Mouse (Mus musculus): ENCODE measurements around the gene Fam234a. TPM values are rescaled to one million over a fixed set of nuclear protein-coding genes. Genes with fewer than 3 reads are reported as not detected.
A peak's percentile ranks its signal among the peaks of the same experiment; 100 is the strongest.

The Fam234a gene
- total and polyA plus RNA-seq, 2 experiments from 2014 or later: 55.6 to 55.7 TPM

DNA sequence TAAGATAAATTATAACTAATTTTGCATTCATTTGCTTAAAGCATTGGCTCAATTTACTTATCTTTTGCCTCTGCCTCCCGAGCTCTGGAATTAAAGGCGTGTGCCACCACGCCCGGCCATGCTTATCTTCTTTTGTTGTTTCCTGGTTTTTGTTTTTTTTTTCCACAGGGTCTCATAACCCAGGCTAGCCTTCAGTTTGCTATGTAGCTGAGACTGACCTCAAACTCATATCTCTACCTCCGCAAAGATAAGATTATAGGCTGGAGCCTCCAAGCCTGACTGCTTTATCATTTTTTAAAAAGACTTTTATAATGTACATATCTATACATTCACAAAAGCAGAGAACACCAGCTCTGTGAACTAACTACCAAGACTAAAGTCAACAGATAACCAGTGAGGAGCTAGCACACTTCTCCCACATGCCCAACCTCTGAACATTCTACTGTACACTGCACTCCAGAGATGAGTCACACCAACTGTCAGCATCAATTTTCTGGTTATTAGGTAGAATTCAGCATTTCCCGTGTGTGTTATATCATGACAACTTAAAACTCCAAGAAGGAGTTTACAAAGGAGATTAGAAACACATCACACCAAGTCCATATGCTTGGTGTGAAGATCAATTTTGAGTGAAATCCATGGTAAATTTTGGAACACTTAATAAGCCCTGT, 3.8 kb downstream of the Fam234a start:
- Histone ChIP-seq H3K9ac (replicated peaks; ENCODE audit: low read depth, low read length) (no peak overlapping the region), H3K4me1 (ENCODE audit: control insufficient read depth, insufficient read depth) (peaks cover 13% of the 10 kb centered on the region), H3K9me3 (replicated peaks; ENCODE audit: control insufficient read depth, low read length) (no peaks in the 10 kb centered on the region), H3K27ac (ENCODE audit: low read depth) (no peak overlapping the region), H3K4me3 (ENCODE audit: low read depth, low read length) (no peak overlapping the region), H3K36me3 (replicated peaks; ENCODE audit: control insufficient read depth, insufficient read depth, low read length) (no peaks in the 10 kb centered on the region), H3K27me3 (ENCODE audit: control insufficient read depth, insufficient read depth, low read length) (no peaks in the 10 kb centered on the region), H3K4me2 (ENCODE audit: low read depth, low read length) (no peak overlapping the region)
- ATAC-seq (ENCODE audit: insufficient read depth, low read depth): no peak
- WGBS: 57% methylated on average over 6 of the region's 6 CpGs
- TF ChIP-seq EP300 (IDR thresholded peaks at IDR 0.05; ENCODE audit: low read depth): no peak
- TF ChIP-seq CTCF (IDR thresholded peaks at IDR 0.05; ENCODE audit: low read depth): no peak
- DNase-seq (ENCODE audit: low spot score): no peak

DNA sequence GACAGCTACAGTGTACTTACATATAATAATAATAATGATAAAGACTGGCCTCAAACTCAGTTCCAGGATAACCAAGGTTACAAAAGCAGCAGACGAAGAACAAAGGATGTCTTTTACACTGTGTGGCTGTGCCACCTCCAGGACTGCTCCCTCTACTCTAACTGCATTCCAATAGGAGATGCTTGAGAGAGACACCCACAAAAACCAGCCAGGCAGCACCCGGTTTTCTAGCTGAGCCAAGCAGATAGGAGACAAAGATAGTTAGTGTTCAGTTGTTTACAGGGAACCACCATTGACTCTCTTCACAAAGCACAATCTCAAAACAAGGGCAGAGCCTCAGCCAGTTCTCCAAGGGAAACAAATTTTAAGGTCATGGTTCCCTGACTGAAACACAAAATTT, 4.5 kb downstream of the Fam234a start:
- TF ChIP-seq CTCF (IDR thresholded peaks at IDR 0.05; ENCODE audit: low read depth) (no peak), EP300 (IDR thresholded peaks at IDR 0.05; ENCODE audit: low read depth) (no peak)
- Histone ChIP-seq H3K4me2 (ENCODE audit: low read depth, low read length) (no peak overlapping the region), H3K4me3 (ENCODE audit: low read depth, low read length) (no peak overlapping the region), H3K36me3 (replicated peaks; ENCODE audit: control insufficient read depth, insufficient read depth, low read length) (no peaks in the 10 kb centered on the region), H3K4me1 (ENCODE audit: control insufficient read depth, insufficient read depth) (peaks cover 13% of the 10 kb centered on the region), H3K9ac (replicated peaks; ENCODE audit: low read depth, low read length) (no peak overlapping the region), H3K27ac (ENCODE audit: low read depth) (no peak overlapping the region), H3K27me3 (ENCODE audit: control insufficient read depth, insufficient read depth, low read length) (no peaks in the 10 kb centered on the region), H3K9me3 (replicated peaks; ENCODE audit: control insufficient read depth, low read length) (no peaks in the 10 kb centered on the region)
- DNase-seq (ENCODE audit: low spot score) (no peak), ATAC-seq (ENCODE audit: insufficient read depth, low read depth) (no peak)
- WGBS: 58% methylated on average over 2 of the region's 2 CpGs

- TF ChIP-seq EP300 (IDR thresholded peaks at IDR 0.05; ENCODE audit: low read depth) (no peak), CTCF (IDR thresholded peaks at IDR 0.05; ENCODE audit: low read depth) (no peak)
- ATAC-seq (ENCODE audit: insufficient read depth, low read depth) (no peak), DNase-seq (ENCODE audit: low spot score) (no peak)
- Histone ChIP-seq H3K4me2 (ENCODE audit: low read depth, low read length) (no peak overlapping the region), H3K9ac (replicated peaks; ENCODE audit: low read depth, low read length) (no peak overlapping the region), H3K36me3 (replicated peaks; ENCODE audit: control insufficient read depth, insufficient read depth, low read length) (no peaks in the 10 kb centered on the region; the same call in 1 of the 2 replicates), H3K27me3 (ENCODE audit: control insufficient read depth, insufficient read depth, low read length) (no peaks in the 10 kb centered on the region), H3K27ac (ENCODE audit: low read depth) (no peak overlapping the region), H3K4me1 (ENCODE audit: control insufficient read depth, insufficient read depth) (peaks cover 6% of the 10 kb centered on the region), H3K4me3 (ENCODE audit: low read depth, low read length) (no peak overlapping the region), H3K9me3 (replicated peaks; ENCODE audit: control insufficient read depth, low read length) (no peaks in the 10 kb centered on the region)
- WGBS: 85% methylated on average over 10 of the region's 10 CpGs
These were observed 6.4 kb downstream of the Fam234a start for GRCm38 (mm10) chr17:26237667-26238066.

- H3K9ac ChIP-seq (replicated peaks; ENCODE audit: low read depth, low read length): no peak overlapping the region
- WGBS: 56% methylated on average over 13 of the region's 13 CpGs
- H3K36me3 ChIP-seq (replicated peaks; ENCODE audit: control insufficient read depth, insufficient read depth, low read length): no peaks in the 10 kb centered on the region; the same call in 1 of the 2 replicates
- no peak overlapping the region for H3K4me2 ChIP-seq (ENCODE audit: low read depth, low read length)
- H3K9me3 ChIP-seq (replicated peaks; ENCODE audit: control insufficient read depth, low read length): no peaks in the 10 kb centered on the region
- no peak overlapping the region for H3K4me3 ChIP-seq (ENCODE audit: low read depth, low read length)
- H3K27ac ChIP-seq (ENCODE audit: low read depth): peak overlapping the region; percentile 34; the same call in 1 of the 2 replicates
- DNase-seq (ENCODE audit: low spot score) (no peak), ATAC-seq (ENCODE audit: insufficient read depth, low read depth) (no peak)
- TF ChIP-seq CTCF (IDR thresholded peaks at IDR 0.05; ENCODE audit: low read depth) (no peak), EP300 (IDR thresholded peaks at IDR 0.05; ENCODE audit: low read depth) (no peak)
- H3K27me3 ChIP-seq (ENCODE audit: control insufficient read depth, insufficient read depth, low read length): no peaks in the 10 kb centered on the region
- H3K4me1 ChIP-seq (ENCODE audit: control insufficient read depth, insufficient read depth): no peaks in the 10 kb centered on the region
These were observed 8.8 kb downstream of the Fam234a start for GRCm38 (mm10) chr17:26235077-26235815.

DNA sequence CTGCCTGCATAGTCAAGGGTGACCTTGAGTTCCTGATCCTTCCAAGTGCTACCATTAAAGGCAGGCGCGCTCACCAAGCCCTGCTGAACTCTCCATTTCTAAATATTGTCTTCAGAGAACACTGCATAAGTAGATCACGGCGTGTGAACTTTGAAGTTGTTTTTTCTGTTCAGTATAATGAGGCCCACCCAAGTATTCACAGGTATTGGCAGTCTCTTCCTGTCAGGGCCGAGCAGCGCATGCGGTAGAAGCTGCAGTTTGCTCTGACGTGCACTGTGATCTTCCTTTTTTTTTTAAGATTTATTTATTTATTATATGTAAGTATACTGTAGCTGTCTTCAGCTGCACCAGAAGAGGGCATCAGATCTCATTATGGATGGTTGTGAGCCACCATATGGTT, 9.7 kb downstream of the Fam234a start:
- H3K36me3 ChIP-seq (replicated peaks; ENCODE audit: control insufficient read depth, insufficient read depth, low read length): no peaks in the 10 kb centered on the region; the same call in 1 of the 2 replicates
- ATAC-seq (ENCODE audit: insufficient read depth, low read depth) (no peak), DNase-seq (ENCODE audit: low spot score) (no peak)
- H3K9ac ChIP-seq (replicated peaks; ENCODE audit: low read depth, low read length): no peak overlapping the region
- no peak overlapping the region for H3K4me3 ChIP-seq (ENCODE audit: low read depth, low read length)
- H3K27ac ChIP-seq (ENCODE audit: low read depth): no peak overlapping the region
- no peaks in the 10 kb centered on the region for H3K4me1 ChIP-seq (ENCODE audit: control insufficient read depth, insufficient read depth)
- no peak overlapping the region for H3K4me2 ChIP-seq (ENCODE audit: low read depth, low read length)
- TF ChIP-seq EP300 (IDR thresholded peaks at IDR 0.05; ENCODE audit: low read depth) (no peak), CTCF (IDR thresholded peaks at IDR 0.05; ENCODE audit: low read depth) (no peak)
- no peaks in the 10 kb centered on the region for H3K9me3 ChIP-seq (replicated peaks; ENCODE audit: control insufficient read depth, low read length)
- WGBS: 87% methylated on average over 8 of the region's 8 CpGs
- H3K27me3 ChIP-seq (ENCODE audit: control insufficient read depth, insufficient read depth, low read length): no peaks in the 10 kb centered on the region
